Mouse (Mus musculus): ENCODE measurements around the gene Sla2. TPM values are rescaled to one million over a fixed set of nuclear protein-coding genes. Genes with fewer than 3 reads are reported as not detected.
A peak's percentile ranks its signal among the peaks of the same experiment; 100 is the strongest.

Sla2 gene
- polyA plus RNA-seq, 1 experiment from 2014 or later: 0.44 TPM

DNA sequence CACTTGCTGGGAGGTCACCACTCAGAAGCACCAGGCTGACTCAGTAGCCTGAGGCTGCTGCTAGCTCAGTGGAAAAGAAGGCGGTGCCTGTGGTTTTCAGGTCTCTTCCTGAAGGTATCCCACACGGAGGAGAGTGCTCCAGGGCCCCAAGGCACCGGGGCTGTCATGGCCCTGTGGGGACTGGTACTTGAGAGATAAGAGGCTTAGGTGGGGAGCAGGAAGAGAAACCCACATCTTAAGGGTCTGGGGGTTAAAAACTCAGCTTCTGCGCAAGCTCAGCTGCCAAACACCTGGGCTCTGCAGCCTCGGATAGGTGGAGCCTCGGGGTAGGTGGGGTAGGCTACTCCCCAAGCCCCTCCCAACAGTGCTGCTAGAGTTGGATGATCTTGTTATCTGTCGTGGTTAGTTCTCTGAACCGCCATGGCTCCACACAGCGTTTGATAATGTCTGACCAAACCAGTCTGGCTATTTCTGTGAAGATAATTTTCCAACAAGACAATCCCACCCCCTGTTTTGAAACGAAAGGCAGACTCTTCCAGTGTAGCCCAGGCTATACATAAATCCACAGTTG lies 4.5 kb downstream of the Sla2 start:
- H3K4me1 ChIP-seq (ENCODE audit: control insufficient read depth, insufficient read depth, low read length): no peaks in the 10 kb centered on the region
- DNase-seq (ENCODE audit: low spot score): no peak

DNA sequence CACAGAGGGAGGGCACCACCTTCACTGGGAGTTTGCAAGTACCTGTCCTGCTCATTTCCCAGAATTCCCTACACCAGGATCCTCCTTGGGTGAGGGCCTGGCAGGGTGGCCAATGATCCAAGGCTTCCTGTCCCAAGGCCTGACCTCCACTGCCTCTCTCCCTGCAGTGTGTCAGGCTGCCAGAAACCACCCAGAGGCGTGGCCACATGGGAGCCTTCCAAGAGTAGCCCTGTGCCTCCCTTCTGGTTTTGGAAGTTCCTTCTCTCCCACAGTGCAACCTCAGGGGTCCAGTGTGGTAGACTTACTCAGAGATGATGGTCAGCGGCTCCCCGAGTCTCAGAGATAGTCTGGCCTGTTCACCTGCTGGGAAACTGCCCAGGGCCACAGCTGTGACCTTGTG lies 7.5 kb downstream of the Sla2 start:
- H3K4me3 ChIP-seq (ENCODE audit: low read depth, low read length): no peak overlapping the region
- H3K4me2 ChIP-seq (ENCODE audit: low read depth): no peak overlapping the region
- no peak overlapping the region for H3K27ac ChIP-seq (ENCODE audit: low read depth, low read length)
- no peak for ATAC-seq (ENCODE audit: insufficient read depth, low FRiP score, low TSS enrichment)
- WGBS: 88% methylated on average over 3 of the region's 3 CpGs
- peaks cover under 1% of the 10 kb centered on the region; the same call in 1 of the 2 replicates for H3K36me3 ChIP-seq (ENCODE audit: control insufficient read depth, insufficient read depth, low read length)
- H3K27me3 ChIP-seq (ENCODE audit: control insufficient read depth, insufficient read depth, low read length): no peaks in the 10 kb centered on the region
- H3K4me1 ChIP-seq (ENCODE audit: control insufficient read depth, insufficient read depth, low read length): no peaks in the 10 kb centered on the region
- DNase-seq (ENCODE audit: low spot score): no peak
- no peak overlapping the region for H3K9ac ChIP-seq (ENCODE audit: low read length)
- H3K9me3 ChIP-seq (ENCODE audit: control insufficient read depth, low read length): no peaks in the 10 kb centered on the region

More for the DNA sequence above, 4.5 kb downstream of the Sla2 start:
- Histone ChIP-seq H3K4me3 (ENCODE audit: low read depth, low read length) (no peak overlapping the region), H3K9ac (ENCODE audit: low read length) (no peak overlapping the region), H3K27ac (ENCODE audit: low read depth, low read length) (no peak overlapping the region), H3K4me2 (ENCODE audit: low read depth) (no peak overlapping the region), H3K36me3 (ENCODE audit: control insufficient read depth, insufficient read depth, low read length) (no peaks in the 10 kb centered on the region), H3K27me3 (ENCODE audit: control insufficient read depth, insufficient read depth, low read length) (no peaks in the 10 kb centered on the region), H3K9me3 (ENCODE audit: control insufficient read depth, low read length) (no peaks in the 10 kb centered on the region)
- no peak for ATAC-seq (ENCODE audit: insufficient read depth, low FRiP score, low TSS enrichment)
- 44% methylated on average over 10 of the region's 10 CpGs for WGBS

DNA sequence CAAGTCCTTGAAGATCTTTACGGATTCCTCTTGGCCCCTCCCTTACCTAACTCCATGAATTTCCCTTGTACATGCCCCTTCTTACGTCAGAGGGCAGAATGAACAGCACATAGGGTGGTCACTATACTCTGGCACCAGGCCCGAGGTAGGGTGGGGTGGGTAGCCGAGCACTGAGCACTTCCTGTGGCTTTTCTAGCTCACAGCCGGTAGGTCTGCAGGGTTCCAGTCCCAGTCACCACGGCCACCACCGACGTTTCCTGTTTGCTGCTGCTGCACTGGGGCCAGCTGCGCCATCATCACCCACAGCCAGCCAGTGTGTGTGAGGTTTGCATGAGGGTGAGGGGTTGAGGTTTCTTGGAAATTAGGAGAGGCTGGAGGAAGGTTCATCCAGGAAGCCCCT lies 9.3 kb downstream of the Sla2 start:
- H3K36me3 ChIP-seq (ENCODE audit: control insufficient read depth, insufficient read depth, low read length): peaks cover 6% of the 10 kb centered on the region
- H3K4me1 ChIP-seq (ENCODE audit: control insufficient read depth, insufficient read depth, low read length): no peaks in the 10 kb centered on the region
- H3K9me3 ChIP-seq (ENCODE audit: control insufficient read depth, low read length): no peaks in the 10 kb centered on the region
- no peak for DNase-seq (ENCODE audit: low spot score)
- H3K27ac ChIP-seq (ENCODE audit: low read depth, low read length): no peak overlapping the region
- no peak overlapping the region for H3K4me2 ChIP-seq (ENCODE audit: low read depth)
- no peak overlapping the region for H3K9ac ChIP-seq (ENCODE audit: low read length)
- ATAC-seq (ENCODE audit: insufficient read depth, low FRiP score, low TSS enrichment): no peak
- WGBS: 66% methylated on average over 9 of the region's 9 CpGs
- no peaks in the 10 kb centered on the region for H3K27me3 ChIP-seq (ENCODE audit: control insufficient read depth, insufficient read depth, low read length)
- H3K4me3 ChIP-seq (ENCODE audit: low read depth, low read length): no peak overlapping the region

DNA sequence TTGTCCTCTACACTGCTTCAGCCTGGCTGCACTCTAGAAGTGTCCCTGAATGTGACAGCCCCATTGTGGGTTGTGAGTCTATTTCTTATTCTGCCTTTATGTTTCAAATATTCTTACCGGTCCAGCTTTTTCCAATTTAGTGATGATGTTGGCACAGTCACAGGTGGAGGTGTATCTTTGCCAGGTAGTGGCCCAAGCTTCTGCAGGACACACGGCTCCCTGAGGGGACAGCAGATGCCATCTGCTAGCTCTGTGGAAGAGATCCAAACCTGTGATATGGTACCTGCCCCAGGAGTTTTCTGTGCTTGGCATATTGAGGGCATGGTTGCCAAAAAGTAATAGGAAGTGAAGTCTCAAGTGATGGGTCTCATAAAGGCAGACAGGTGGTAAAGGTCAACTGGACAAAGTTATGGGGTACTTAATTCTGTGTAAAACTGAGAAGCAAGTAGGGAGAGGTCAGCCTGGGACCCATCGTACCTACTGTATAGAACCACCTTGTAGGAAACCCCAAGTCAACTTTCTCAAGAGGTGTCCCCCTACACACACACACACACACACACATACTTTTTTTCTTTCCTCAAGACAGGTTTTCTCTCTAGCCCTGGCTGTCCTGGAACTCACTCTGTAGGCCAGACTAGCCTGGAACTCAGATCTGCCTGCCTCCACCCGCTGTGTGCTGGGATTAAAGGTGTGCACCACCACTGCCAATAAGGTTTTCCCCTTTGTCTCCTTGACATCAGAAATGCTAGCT lies 12.1 kb downstream of the Sla2 start:
- peaks cover 8% of the 10 kb centered on the region for H3K36me3 ChIP-seq (ENCODE audit: control insufficient read depth, insufficient read depth, low read length)
- no peak overlapping the region for H3K27ac ChIP-seq (ENCODE audit: low read depth, low read length)
- H3K4me2 ChIP-seq (ENCODE audit: low read depth): no peak overlapping the region
- no peak overlapping the region for H3K9ac ChIP-seq (ENCODE audit: low read length)
- H3K9me3 ChIP-seq (ENCODE audit: control insufficient read depth, low read length): no peaks in the 10 kb centered on the region
- H3K4me3 ChIP-seq (ENCODE audit: low read depth, low read length): no peak overlapping the region
- H3K27me3 ChIP-seq (ENCODE audit: control insufficient read depth, insufficient read depth, low read length): no peaks in the 10 kb centered on the region
- H3K4me1 ChIP-seq (ENCODE audit: control insufficient read depth, insufficient read depth, low read length): no peaks in the 10 kb centered on the region
- ATAC-seq (ENCODE audit: insufficient read depth, low FRiP score, low TSS enrichment): no peak
- DNase-seq (ENCODE audit: low spot score): no peak
- WGBS: 95% methylated on average over 4 of the region's 4 CpGs

DNA sequence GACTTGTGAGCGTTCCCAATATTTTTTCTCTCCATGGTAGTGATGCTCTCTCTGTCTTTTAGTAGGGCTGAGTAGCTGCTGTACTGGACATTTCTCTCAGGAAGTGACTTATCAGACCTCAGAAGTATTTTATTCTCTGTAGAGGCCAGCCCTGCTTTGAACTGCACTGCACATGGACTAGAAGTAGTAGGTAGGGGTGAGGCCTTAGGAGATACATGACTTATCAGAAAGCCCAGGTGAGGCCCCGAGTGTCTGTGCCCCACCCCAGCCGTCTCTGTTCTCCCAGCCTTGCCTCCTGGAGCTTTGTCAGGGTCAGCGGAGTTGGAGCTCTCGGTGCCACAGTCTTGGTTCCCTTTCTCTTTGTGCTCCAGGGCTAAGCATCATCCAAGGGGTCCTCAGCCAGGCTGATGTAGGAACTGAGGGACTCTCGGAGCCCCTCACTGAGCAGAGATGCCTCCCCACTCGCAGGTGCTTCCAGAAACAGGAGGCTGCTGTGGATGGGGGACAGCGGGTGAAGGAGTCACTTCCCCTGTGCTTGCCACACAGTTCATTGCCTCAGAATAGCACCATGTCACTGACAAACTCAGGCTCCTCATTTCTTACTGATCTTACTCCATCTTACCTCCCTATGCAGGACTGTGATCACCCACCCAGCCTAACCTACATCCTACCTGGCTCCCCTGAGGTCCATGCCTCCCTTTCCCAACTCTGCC lies 12.8 kb downstream of the Sla2 start:
- H3K36me3 ChIP-seq (ENCODE audit: control insufficient read depth, insufficient read depth, low read length): peaks cover 8% of the 10 kb centered on the region
- 91% methylated on average over 8 of the region's 8 CpGs for WGBS
- no peak overlapping the region for H3K27ac ChIP-seq (ENCODE audit: low read depth, low read length)
- ATAC-seq (ENCODE audit: insufficient read depth, low FRiP score, low TSS enrichment) (no peak), DNase-seq (ENCODE audit: low spot score) (no peak)
- H3K4me1 ChIP-seq (ENCODE audit: control insufficient read depth, insufficient read depth, low read length): no peaks in the 10 kb centered on the region
- H3K27me3 ChIP-seq (ENCODE audit: control insufficient read depth, insufficient read depth, low read length): no peaks in the 10 kb centered on the region
- no peak overlapping the region for H3K4me2 ChIP-seq (ENCODE audit: low read depth)
- H3K9ac ChIP-seq (ENCODE audit: low read length): no peak overlapping the region
- no peaks in the 10 kb centered on the region for H3K9me3 ChIP-seq (ENCODE audit: control insufficient read depth, low read length)
- H3K4me3 ChIP-seq (ENCODE audit: low read depth, low read length): no peak overlapping the region

DNA sequence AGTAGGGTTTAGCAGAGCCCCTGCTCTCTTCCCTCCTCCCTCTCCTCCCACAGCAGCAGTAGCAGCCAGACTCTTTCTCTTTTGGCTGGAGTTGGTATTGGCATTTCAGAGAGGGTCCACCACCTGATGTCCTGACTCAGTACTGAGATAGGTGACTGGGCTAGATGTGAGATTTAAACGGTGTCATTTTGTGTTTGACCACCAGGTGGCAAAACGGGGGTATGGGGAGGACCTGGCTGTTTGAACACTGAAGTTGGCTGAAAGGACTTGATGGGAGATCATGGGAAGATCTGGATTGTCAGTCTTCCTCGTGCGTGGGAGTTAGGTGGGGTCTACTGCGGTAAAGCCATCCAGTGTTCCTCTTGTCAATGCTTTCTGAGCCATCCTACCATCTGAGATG lies 13.4 kb downstream of the Sla2 start:
- no peak overlapping the region for H3K4me3 ChIP-seq (ENCODE audit: low read depth, low read length)
- DNase-seq (ENCODE audit: low spot score) (peak; percentile 71), ATAC-seq (ENCODE audit: insufficient read depth, low FRiP score, low TSS enrichment) (no peak)
- no peaks in the 10 kb centered on the region for H3K27me3 ChIP-seq (ENCODE audit: control insufficient read depth, insufficient read depth, low read length)
- WGBS: 37% methylated on average over 5 of the region's 5 CpGs
- no peak overlapping the region for H3K4me2 ChIP-seq (ENCODE audit: low read depth)
- H3K4me1 ChIP-seq (ENCODE audit: control insufficient read depth, insufficient read depth, low read length): no peaks in the 10 kb centered on the region
- no peak overlapping the region for H3K27ac ChIP-seq (ENCODE audit: low read depth, low read length)
- H3K36me3 ChIP-seq (ENCODE audit: control insufficient read depth, insufficient read depth, low read length): peaks cover 8% of the 10 kb centered on the region
- no peak overlapping the region for H3K9ac ChIP-seq (ENCODE audit: low read length)
- no peaks in the 10 kb centered on the region for H3K9me3 ChIP-seq (ENCODE audit: control insufficient read depth, low read length)

DNA sequence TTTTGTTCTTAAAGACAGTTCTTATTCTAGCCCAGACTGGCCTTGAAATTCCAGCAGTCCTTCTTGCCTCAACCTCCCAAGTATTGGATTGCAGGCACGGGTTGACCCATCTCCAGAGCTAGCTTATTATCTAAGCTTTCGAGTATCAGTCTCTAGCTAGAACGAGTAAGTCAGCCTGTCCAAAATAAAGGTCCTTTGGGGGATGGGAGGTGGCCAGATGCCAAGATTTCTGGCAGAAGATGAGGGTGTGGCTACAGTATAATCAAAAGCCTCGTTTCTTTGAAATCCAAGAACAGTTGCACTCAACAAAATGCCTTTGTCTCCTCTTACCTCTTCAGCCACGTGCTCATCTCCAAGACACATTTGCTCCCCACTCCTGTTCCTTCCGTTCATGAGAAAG lies 16.5 kb downstream of the Sla2 start:
- H3K9me3 ChIP-seq (ENCODE audit: control insufficient read depth, low read length): no peaks in the 10 kb centered on the region
- WGBS: 83% methylated on average over 6 of the region's 6 CpGs
- no peak overlapping the region for H3K4me3 ChIP-seq (ENCODE audit: low read depth, low read length)
- H3K4me1 ChIP-seq (ENCODE audit: control insufficient read depth, insufficient read depth, low read length): no peaks in the 10 kb centered on the region
- H3K9ac ChIP-seq (ENCODE audit: low read length): no peak overlapping the region
- H3K27ac ChIP-seq (ENCODE audit: low read depth, low read length): no peak overlapping the region
- H3K36me3 ChIP-seq (ENCODE audit: control insufficient read depth, insufficient read depth, low read length): peaks cover 10% of the 10 kb centered on the region
- ATAC-seq (ENCODE audit: insufficient read depth, low FRiP score, low TSS enrichment) (no peak), DNase-seq (ENCODE audit: low spot score) (no peak)
- H3K4me2 ChIP-seq (ENCODE audit: low read depth): no peak overlapping the region
- H3K27me3 ChIP-seq (ENCODE audit: control insufficient read depth, insufficient read depth, low read length): no peaks in the 10 kb centered on the region

DNA sequence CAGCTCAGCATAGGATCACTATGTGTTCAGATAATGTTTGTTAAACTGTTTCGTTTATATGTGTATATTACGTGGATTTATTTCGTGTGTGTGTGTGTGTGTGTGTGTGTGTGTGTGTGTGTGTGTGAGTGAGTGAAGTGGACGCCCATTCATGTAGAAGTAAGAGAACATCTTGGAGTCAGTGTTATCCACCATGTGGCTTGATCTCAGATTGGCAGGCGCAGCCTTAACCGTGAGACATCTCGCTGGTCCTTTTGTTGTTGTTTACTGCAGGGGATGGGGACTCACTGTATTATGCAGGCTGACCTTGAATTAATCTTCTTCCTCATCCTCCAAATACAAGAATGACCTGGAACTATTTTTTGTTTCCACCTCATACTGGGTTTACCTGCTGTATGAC lies 17.4 kb downstream of the Sla2 start:
- ATAC-seq (ENCODE audit: insufficient read depth, low FRiP score, low TSS enrichment) (no peak), DNase-seq (ENCODE audit: low spot score) (no peak)
- WGBS: 90% methylated on average over 7 of the region's 7 CpGs
- H3K9ac ChIP-seq (ENCODE audit: low read length): no peak overlapping the region
- H3K36me3 ChIP-seq (ENCODE audit: control insufficient read depth, insufficient read depth, low read length): peaks cover 9% of the 10 kb centered on the region
- H3K4me2 ChIP-seq (ENCODE audit: low read depth): no peak overlapping the region
- no peaks in the 10 kb centered on the region for H3K27me3 ChIP-seq (ENCODE audit: control insufficient read depth, insufficient read depth, low read length)
- no peaks in the 10 kb centered on the region for H3K4me1 ChIP-seq (ENCODE audit: control insufficient read depth, insufficient read depth, low read length)
- H3K9me3 ChIP-seq (ENCODE audit: control insufficient read depth, low read length): no peaks in the 10 kb centered on the region
- H3K27ac ChIP-seq (ENCODE audit: low read depth, low read length): no peak overlapping the region
- H3K4me3 ChIP-seq (ENCODE audit: low read depth, low read length): no peak overlapping the region

DNA sequence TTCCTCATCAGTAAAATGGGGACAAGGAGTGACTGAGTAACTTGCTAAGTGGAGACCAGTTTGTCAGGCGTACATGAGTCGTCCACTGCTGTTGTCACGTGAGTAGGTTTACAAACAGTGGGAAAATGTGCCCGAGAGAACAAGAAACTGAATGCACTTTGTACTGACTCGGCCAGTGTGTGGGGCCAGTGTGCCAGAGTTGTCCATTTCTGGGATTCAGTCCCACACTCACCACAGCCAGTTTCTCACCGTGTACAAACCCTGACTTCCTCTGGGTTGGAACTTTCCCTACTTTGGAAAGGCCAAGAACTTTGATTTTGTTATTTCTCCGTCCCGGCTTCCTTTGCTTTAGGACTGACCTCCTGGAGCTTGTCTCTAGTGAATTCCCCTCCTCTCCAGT lies 18.0 kb downstream of the Sla2 start:
- Histone ChIP-seq H3K9me3 (ENCODE audit: control insufficient read depth, low read length) (no peaks in the 10 kb centered on the region), H3K27ac (ENCODE audit: low read depth, low read length) (no peak overlapping the region), H3K27me3 (ENCODE audit: control insufficient read depth, insufficient read depth, low read length) (no peaks in the 10 kb centered on the region), H3K4me1 (ENCODE audit: control insufficient read depth, insufficient read depth, low read length) (peaks cover 4% of the 10 kb centered on the region; the same call in 1 of the 2 replicates), H3K9ac (ENCODE audit: low read length) (no peak overlapping the region), H3K4me2 (ENCODE audit: low read depth) (no peak overlapping the region), H3K4me3 (ENCODE audit: low read depth, low read length) (no peak overlapping the region), H3K36me3 (ENCODE audit: control insufficient read depth, insufficient read depth, low read length) (peaks cover 4% of the 10 kb centered on the region)
- DNase-seq (ENCODE audit: low spot score): no peak
- 88% methylated on average over 8 of the region's 8 CpGs for WGBS
- no peak for ATAC-seq (ENCODE audit: insufficient read depth, low FRiP score, low TSS enrichment)
